Mouse (Mus musculus) olfactory bulb, adult 2 months (tissue): ENCODE results near the gene Mlxipl.

Experiments used
- CTCF ChIP-seq: fragments of 200-500 bp; IDR thresholded peaks from 2 replicates; pipeline ENCODE4 v1.5.1; 2012; ENCODE audit warnings: low read depth, mild to moderate bottlenecking, low read length, moderate library complexity; ENCODE audit not compliant: insufficient read depth
- POLR2A ChIP-seq: fragments of 200-500 bp; IDR thresholded peaks from 2 replicates; pipeline ENCODE4 v1.6.1; 2012; ENCODE audit warnings: mild to moderate bottlenecking, low read depth, low read length, moderate library complexity; ENCODE audit not compliant: insufficient read depth

DNA sequence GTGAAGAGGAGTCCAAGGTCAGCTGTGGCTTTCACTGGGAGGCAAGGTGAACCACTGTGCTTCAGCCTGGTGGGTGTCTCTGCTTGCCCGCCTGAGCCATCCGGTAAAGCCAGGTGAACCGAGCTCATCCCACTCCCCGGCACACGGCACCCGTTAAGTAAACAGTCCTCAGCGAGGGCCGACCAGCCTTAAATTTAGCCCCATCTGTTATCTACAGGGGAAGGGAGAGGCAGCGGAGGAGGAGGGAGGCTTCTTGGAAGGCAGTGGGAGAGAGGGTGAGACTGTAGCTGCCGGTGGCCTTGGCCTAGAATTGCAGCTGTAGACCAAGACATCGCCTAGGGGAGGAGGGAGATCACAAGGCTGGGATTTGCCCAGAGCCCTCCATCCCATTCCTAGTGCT, 48.9 kb upstream of the Mlxipl start:
- TF ChIP-seq CTCF (no peak), POLR2A (no peak)
